Mouse (Mus musculus): Measurements from ENCODE around the gene Tinf2.

The Tinf2 gene

DNA sequence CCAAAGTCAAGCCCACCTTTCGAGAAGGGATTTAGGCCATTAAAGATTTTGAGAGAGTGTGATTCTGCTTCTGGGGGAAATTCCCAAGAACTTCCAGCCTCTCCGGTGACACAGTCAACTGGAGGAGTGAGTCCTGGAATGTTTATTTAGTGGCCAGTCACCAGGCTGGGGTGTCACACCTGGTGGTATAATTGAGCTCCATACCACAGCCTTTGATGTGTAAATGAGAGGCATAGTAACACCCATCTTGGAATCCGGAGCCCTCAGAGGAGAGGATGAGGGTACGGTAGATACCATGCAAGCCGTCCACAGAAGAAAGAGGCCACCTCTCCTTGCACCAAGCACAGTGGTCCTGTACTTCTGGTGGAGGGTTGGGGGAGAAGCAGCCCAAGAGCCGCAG lies 21.1 kb upstream of the Tinf2 start:
- DNase-seq = peak in 1 of 2 experiments; percentile 22

DNA sequence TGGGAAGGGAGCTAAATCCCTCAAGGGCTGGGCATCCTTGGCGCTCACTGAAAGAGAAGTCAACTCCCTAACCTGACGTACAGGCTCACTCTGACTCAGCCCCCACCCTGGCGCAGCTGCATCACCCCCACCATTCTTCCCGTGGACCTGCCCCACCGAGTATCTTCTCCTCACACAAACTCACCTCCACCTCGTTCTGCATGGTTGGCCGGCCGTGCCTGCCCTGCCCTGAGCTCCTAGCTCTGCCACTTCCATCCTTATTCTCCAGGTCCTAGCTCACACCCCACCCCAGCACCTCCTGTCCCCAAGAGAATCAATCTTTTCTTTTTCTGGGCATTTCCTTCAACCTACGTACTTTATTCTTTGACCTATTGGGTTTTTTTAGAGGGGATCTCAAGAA lies 19.5 kb upstream of the Tinf2 start:
- peak in 1 of 2 experiments; percentile 45 for DNase-seq

DNA sequence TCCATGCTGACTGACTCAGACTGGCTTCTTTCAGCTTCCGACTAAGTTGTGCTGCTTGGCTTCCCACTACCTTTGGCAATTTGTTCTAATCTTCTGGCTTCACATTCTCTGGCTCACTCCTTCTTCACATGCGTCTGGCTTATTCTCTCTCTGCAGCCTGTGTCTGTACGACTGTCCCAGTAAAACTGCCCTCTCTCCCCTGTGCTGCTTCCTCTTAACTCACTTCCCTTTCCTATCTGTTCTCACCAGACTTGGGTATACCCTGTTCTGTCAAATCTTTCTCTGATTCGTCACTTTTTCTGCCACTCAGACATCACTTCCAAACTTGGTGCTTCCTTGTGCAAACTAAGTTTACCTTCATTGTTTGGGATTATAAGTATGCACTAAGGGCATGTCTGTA lies 15.6 kb upstream of the Tinf2 start:
- DNase-seq = no peak

DNA sequence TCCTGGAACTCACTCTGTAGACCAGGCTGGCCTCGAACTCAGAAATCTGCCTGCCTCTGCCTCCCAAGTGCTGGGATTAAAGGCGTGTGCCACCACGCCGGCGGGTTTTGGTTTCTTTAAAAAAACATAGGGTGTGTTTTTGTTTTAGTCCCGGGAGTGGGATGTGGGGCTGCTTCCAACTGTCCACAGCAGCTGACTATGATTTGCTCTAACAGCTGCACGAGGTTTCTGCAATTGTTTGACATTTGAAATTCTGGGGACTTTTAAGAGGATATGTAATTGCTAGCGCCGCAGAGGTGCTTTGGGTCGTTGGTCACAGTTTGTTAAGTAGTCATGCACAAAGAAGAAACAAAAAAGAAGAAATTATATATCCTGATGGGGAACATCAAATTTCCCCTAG lies 7.8 kb upstream of the Tinf2 start:
- no peak for DNase-seq

DNA sequence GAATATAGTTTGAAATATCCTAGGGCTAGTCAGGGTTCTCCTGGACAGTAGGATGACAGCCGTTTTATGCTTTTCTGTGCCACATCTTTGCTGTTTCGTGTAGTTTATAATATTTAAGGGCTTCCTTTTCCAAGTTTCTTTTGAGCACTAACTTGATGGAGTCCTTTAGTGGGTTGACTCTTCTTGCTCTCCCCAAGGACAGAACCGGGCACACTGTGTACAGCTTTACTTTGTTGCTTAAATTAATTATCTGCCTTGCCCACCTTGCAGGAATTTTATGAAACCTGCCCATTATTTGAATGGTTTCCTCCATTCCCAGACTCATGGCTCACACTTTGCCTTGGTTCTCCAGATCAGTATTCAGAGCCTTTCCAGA lies 486 bp upstream of the Tinf2 start:
- DNase-seq = no peak

DNA sequence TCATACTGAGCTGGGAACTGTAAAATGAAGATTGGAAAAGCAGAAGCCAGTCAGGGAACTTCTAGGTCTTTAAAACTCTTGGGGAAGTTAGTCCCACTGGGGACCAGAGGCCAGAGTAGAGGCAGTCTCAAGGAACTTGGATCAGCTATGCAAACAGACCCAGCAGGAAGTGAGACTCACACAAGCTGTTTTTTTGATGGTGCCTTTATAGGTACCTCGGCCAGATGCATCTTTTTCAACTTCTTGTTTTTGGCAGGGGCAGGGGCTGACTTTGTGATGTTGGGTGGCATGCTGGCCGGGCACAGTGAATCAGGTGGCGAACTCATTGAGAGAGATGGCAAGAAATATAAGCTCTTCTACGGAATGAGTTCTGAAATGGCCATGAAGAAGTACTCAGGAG lies 4.0 kb downstream of the Tinf2 start:
- no peak for DNase-seq

DNA sequence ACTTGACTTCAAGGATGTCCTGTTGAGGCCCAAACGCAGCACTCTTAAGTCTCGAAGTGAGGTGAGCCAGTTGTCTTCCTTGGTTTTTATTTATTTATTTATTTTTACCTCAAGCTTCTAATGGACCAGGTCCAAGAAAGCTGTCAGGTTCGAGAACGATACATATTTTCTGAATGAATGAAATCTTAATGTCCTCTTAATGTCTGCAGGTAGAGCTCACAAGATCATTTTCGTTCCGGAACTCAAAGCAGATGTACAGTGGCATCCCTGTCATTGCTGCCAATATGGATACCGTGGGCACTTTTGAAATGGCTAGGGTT lies 8.9 kb downstream of the Tinf2 start:
- no peak for DNase-seq

DNA sequence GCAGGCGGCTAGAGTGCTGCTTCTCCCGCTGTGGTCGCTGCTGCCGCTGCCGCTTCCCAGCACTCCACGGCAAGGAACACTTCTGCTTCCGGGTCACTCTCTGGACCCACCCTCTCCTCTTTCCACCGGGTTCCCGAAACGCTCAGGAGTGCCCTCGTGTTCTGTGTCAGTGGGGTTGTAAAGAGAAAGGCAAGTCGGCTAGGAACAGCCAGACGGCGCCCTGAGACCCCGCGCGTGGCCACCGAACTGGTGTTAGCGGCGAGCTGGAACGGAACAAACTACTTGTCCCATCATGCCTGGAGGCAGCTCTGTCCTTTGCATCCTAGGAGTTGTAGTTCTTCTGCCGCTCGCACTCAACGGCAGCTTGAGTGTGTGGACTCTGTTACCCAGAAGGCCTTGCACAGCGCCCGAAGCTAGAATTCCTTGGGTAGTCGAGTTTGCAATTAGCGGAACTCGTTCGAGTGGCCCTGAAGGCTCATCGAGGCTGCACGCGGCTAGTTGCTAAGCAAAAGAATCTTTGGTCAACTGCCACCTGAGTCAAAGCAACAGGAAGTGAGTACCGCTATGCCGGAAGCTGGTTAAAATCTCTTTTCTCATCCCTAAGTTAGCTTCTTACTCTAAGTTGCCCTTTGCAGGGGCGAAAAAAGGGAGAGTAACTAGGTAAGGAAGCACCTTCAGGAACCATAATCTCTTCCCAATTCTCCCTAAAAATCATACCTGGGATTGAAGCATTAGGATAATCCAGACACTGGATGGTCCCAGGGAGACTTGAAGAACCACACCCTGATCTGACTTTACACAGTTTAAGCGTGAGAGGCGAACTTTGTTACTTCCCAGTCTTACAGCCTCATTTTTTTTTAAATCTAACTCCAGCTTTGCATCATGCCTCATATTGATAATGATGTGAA lies 9.5 kb downstream of the Tinf2 start, which contains the start of the genes Gmpr2 and Nedd8:
Gmpr2 (plus strand) TSS at position 109 of the 908 bp plus-strand sequence.
Nedd8 (minus strand) TSS at position 292 of the 908 bp plus-strand sequence.
- DNase-seq = peak; percentile 91 to 96

DNA sequence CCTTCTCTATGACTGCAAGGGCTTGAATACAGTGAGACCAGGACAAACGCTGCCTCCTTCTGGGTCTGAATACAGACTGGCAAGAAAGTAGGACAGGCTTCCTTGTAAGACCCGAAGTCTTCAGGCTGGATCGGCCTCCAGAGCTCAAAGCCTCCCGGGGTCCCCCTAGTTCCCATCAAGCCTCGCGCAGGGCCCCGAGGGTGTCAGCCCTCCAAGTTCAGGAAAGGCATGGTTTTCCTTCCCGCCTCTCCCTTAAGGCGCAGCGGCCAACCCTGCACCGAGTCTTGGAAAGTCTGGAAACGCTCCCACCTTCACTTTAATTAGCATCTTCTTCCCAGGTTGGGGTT lies 10.2 kb downstream of the Tinf2 start:
- DNase-seq = no peak

DNA sequence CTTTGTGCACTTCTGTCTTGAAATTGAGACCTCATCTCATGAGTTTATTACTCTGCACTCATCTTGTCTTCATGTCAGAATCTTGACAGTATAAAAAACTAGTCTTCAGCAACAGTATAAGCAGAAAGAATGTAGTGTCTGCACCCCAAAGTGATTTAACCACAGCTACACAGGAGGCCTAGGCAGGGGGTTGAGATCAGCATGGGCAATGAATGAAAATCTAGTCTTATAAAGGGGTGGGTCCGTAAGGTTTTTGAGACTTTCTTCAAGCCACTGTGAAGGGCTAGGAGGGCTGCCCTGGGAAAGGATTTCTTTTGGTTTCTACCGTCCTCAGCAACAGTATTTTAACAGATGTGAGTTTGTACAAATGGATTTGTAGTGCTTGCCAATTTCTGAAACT lies 21.0 kb downstream of the Tinf2 start:
- no peak for DNase-seq

DNA sequence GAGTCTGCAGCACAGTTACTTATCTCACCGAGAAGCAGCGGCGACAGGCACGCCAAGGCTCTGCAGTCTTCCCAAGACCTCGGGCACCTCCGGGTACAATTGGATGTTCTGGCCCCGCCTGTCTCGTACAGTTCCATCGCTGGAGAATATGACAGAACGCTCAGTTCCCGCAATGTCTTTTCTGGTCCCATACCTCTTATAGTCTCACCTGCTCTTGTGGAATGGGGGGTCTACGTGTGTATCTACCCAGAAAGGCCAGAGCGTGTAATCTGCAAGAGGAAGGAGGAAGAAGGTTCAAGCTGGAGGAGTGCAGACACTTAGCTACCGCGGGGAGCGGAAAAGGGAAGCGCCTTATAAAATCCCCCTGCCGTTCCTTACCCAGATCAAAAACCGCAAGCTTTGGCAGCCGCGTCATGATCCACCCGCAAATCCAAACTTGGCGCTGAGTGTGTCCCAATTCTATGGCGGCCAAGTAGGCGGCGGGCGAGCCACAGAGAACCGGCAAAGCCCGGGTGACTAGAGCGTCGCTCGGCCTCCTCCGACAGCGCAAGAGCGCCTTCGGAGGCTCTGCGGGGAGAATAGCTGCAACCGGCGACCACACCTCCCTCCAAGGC lies 21.6 kb downstream of the Tinf2 start, which contains the start of gene Mdp1:
Mdp1 (minus strand) TSS at position 549 of the 614 bp plus-strand sequence.
- DNase-seq = peak; percentile 79 to 90

DNA sequence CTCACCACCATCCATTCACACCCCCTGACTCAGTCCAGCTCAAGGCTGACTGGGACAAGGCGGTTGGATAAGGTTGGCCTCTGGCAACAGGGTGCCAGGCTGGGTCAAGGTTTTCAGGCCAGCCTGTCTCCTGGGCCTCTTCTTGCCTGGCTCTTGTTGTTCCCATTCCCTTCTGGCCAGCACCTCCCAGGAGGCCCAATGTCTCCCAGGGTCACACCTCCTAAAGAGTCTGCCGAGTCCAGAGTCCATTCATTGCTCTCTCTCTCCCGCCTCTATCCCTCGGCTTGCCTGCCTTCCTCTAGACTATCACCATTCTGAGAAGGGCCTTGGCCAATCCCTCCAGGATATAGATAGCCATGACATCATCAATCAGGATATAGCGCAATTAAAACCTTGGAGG lies 23.6 kb downstream of the Tinf2 start:
- peak; percentile 46 to 88 for DNase-seq

DNA sequence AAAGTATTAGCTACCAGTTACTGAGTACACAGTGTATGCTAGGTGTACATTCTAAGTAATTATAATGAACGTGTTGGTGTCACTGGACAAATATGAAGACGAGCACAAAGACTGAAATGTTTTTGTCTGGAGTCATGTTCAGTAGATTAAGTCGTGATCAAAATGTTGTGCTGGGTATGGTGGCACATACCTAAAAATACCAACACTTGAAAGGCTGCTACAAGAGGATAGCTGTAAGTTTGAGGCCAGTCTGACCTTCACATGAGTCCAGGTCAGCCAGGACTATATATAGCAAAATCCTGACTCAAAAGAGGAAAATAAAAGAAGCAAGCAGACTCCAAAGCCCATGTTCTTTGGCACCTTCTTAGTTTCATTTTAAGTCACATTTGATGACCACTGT lies 24.7 kb downstream of the Tinf2 start:
- DNase-seq = no peak

DNA sequence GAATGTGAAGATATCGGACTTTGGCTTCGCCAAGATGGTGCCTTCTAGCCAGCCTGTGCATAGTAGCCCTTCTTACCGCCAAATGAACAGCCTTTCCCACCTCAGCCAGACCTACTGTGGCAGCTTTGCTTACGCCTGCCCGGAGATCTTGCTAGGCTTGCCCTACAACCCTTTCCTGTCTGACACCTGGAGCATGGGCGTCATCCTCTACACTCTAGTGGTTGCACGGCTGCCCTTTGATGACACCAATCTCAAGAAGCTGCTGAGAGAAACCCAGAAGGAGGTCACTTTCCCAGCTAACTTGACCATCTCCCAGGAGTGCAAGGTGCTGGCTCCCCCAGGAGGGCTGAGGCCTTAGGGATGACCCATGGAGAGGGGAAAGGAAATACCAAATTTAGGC lies 30.1 kb downstream of the Tinf2 start:
- DNase-seq = no peak

DNA sequence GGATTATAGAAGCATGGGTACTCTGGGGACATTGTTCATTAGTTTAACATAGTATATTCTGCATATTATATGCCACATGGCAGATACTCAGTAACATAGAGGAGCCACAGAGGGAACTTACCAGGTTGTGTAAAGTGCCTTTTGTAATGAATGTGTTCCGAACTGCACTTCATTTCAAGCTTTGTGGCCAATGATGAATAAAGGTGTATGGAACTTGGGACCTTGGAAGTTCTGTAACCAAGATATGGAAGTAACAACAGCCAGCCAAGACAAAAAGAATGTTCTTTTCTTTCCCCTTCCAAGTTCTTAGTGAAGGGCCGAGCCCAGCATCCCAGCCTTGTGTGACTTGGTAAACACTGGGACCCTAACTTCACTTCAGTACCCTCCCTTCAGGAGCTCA lies 31.7 kb downstream of the Tinf2 start, which contains the start of gene Tssk4:
Tssk4 (plus strand) TSS at position 301 of the 400 bp plus-strand sequence.
- DNase-seq = no peak

DNA sequence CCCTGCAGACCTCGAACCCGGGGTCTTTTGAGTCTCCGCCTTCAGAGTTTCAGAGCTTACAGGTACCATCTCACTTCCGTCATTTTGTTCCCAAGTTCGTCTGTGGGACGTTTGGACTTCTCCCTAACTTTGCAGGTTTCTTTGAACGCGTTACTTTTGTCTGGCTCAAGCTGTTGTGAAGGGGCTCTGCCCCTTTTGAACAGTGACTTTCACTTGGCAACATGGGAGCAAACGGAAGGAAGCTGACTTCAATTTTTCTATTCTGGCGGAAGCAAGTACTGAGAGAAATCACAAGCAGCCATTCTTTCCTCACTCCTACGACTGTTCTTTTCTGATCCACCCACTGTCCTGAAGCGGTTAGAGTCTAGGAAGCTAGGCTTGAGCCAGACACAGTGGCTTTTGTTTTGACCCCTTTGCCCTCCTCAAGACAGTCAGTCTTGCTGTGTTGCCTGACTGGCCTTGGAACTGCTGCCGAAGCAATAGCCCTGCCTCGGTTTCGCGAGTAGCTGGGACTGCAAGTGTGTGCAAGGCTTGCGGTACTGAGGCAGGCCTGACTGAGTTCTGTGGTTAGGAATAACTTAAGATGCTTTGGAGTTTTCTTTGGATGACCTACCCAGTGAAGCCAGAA lies 37.2 kb downstream of the Tinf2 start:
- peak; percentile 13 to 37 for DNase-seq

DNA sequence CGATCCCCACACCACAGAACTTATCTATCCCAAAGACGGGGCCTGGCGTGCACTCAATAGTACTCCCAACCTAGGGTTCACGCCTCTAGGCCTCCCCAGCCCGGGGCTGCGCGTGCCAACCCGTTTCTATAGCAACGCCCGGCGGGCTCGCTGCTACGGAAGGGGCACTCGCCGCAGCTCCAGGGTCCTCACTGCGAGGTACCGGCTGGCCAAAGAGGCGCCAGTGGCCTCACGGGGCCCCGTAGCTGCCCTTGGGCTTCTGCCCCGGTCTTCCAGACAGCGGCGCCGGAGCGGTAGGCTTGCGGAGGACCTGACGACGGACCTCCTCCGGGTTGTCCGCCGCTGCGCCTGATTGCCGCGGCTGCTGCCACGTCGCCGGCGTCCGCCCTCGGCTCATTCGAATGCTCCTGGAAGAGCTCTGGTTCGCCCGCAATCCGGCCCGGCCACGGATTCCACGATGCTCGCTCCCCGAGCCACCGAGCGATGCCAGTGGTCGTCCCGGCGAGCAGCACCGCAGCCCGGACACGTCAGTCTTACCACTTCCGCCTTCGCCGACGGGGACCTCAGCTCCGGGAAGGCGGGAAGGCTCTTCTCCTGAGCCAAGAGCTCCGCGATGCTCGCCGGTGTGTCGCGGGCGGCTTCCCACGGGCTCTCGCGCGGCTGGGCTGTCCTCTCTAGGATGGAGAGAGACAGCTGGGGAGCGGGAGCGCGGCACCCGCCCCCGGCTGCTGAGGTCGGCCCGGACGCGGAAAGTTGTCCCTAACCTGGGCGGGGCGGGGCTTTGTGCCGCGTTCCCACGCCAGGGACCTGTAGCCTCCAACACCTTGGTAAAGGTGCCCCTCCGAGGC lies 38.3 kb downstream of the Tinf2 start, which contains the start of gene Tm9sf1:
Tm9sf1 (minus strand) TSS at position 747 of the 848 bp plus-strand sequence.
- peak; percentile 81 to 93 for DNase-seq

DNA sequence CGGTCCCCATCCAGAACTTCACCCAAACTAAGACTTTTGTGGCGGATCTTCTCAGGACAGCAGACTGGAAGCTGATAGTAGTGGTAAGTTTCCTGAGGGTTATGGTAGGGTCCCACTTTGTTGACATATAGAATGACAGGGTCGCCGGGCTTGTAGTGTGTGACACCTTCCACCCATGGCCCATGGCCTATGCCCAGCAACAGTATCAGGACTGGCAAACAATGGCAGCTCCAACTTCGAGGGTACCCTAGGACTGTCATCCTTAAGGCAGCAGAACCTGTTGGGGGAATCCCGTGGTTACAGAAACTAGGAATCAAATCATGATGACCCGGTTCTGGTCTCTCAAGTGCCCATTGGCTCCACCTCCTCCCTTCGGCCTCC lies 39.0 kb downstream of the Tinf2 start:
- DNase-seq = no peak

DNA sequence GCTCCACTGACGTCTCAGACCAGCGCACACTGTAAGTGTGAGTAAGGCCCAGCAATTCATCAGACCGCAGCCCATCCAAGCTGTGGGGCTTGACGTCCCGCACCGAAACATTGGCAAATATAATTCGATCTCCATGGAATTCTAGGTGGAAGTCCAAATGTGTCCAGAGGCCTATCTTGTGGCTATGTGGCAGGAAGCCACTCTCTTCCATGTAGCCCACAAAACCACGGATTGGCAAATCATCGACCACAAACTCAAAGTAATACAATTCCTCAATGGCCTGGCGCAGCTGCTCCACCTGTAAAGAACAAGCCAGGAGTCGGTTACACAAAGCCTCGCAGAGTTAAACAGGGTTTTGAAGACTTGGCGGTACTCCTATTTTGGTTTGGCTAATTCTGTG lies 40.3 kb downstream of the Tinf2 start:
- DNase-seq = no peak

DNA sequence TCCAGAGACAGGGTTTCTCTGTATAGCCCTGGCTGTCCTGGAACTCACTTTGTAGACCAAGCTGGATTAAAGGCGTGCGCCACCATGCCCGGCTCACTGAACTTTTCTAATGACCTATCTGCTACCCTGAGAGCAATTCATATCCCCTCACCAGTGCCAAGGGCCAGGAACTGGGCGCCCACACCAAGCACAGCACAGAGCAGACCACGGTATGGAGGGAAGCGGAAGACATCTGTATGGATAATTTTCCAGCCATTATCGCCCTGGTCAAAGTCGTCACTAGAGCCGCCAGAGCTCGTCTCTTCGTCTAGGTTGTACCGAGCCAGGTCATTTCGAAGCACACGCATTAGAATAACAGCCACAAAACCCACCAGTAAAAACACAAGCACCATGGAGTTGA lies 40.8 kb downstream of the Tinf2 start:
- DNase-seq = no peak

DNA sequence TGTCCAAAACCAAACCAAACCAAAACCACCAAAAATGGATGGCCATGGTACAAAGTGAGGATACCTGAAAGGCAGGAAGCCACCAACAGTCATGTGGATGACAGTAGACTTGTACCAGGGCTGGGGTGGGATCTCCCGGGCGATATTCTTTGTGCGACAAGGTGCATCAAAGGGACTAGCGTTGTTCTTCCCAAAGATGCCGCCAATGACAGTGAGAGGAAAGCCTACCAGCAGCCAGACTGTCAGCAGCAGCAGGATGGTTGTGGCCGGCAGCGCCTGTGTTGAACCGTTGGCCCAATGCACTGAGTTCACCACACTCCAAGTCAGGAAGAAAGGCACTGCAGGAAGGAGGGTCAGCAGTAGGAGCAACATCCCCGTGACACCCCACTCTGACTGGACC lies 43.8 kb downstream of the Tinf2 start, which contains the start of gene Gm49378:
Gm49378 (minus strand) TSS at position 101 of the 400 bp plus-strand sequence.
- DNase-seq = peak in 1 of 2 experiments; percentile 31

DNA sequence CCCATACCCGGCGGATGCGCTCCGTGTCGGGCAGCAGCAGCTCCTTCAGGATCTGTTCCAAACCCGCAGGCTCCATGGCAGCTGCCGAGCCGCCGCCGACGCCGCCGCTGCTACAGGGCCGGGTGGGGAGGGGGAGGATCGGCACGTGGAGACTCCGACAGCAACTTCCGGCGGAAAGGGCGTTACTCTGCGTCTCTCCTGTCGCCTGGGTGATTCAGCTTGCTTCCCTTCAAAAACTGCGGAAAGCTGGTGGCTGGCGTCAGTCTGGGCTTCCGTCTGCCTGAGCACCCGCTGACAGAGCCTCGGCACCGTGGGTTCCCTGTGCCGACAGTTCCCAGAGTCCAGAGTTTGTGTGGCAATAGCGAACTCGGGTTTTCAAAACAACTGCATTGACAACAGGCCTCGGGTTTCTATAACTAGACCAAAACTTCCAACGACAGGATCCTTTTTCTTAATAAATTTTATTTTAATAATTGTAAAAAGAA lies 46.1 kb downstream of the Tinf2 start, which contains the start of gene Ipo4:
Ipo4 (minus strand) TSS at position 435 of the 485 bp plus-strand sequence.
- peak; percentile 94 to 96 for DNase-seq
